Mouse (Mus musculus): ENCODE measurements around the gene Hyou1. TPM values are rescaled to one million over a fixed set of nuclear protein-coding genes. Genes with fewer than 3 reads are reported as not detected.
"Not testable (repeated sequence)": the region's sequence is repeated elsewhere in the genome, so short reads cannot be mapped to it uniquely, and the experiment has no call there.

The Hyou1 gene
- total RNA-seq, 2 experiments from 2014 or later, result 49.2 to 51.3 TPM

- no peak for DNase-seq (ENCODE audit: low spot score in 2 of 2)
Measured at GRCm38 (mm10) chr9:44401081-44401480, 21.8 kb downstream of the Hyou1 start.

DNA sequence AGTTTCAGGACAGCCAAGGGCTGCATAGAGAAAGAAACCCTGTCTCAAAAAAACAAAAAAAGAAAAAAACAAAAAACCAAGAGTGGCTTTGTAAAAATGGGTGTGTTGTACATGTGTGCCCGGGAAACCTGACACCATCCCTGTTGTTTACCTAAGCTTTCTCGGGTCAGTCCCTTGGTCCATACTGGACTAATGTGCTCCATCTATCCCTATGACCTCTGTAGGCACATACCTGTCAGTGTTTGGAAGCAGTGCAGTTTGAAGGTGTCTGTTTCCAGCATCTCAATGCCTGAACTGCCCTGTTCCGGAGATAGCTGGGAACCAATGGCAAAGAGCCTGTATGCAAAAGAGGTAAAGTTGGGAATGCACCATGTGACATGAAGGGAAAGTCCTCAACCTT lies 25.7 kb downstream of the Hyou1 start:
- no peak for DNase-seq (ENCODE audit: low spot score in 2 of 2)

- DNase-seq (ENCODE audit: low spot score in 2 of 2), result peak; percentile 82 to 93
Measured at GRCm38 (mm10) chr9:44406906-44407751, 27.8 kb downstream of the Hyou1 start, which contains the start of the genes Rps25 and Trappc4. TSS of gene Rps25 (plus strand) at chr9:44407139. TSS of gene Trappc4 (minus strand) at chr9:44407600.

DNA sequence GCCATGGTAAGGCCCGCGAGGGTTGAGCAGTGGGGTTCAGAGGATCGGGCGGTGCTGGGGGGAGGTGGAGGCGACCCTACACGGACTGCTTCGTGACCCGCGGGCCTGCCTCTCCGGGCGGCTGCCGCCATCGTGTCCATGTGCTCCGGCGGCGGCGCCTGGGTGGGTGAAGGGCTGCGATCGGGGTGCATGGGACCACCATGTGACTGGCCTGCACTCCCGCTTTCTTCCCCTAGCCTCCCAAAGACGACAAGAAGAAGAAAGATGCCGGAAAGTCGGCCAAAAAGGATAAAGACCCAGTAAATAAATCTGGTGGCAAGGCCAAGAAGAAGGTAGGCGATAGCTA lies 28.4 kb downstream of the Hyou1 start:
- no peak for DNase-seq (ENCODE audit: low spot score in 2 of 2)

- not testable (repeated sequence) for DNase-seq (ENCODE audit: low spot score in 2 of 2)
Measured at GRCm38 (mm10) chr9:44408693-44409092, 29.4 kb downstream of the Hyou1 start.

- no peak for DNase-seq (ENCODE audit: low spot score in 2 of 2)
Measured at GRCm38 (mm10) chr9:44410647-44411336, 31.5 kb downstream of the Hyou1 start.

GRCm38 (mm10) chr9:44411601-44412130 lies 32.4 kb downstream of the Hyou1 start:
- no peak for DNase-seq (ENCODE audit: low spot score in 2 of 2)

- DNase-seq (ENCODE audit: low spot score in 2 of 2), result no peak
Measured at GRCm38 (mm10) chr9:44412306-44412705, 33.0 kb downstream of the Hyou1 start.

DNA sequence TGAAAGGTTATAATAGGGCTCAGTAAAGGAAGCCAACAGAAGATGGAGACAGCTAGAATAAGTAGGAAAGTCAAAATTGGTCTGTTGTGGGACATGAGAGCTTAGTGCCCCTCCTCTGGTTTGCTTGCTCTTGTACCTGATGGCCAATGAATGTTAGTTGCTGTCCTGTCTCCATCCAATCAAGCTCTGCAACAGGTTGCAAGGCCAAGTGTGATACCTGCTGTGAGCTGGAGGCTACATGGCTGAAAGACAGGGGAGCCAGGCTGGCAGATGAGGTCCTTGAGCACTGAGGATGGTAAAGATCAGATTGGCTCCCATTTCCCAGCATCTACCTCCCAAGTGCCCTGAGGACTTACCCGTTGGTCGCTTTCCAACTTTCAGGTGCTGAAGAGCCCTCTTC lies 33.5 kb downstream of the Hyou1 start:
- no peak for DNase-seq (ENCODE audit: low spot score in 2 of 2)

GRCm38 (mm10) chr9:44417156-44417891 lies 38.0 kb downstream of the Hyou1 start:
- no peak for DNase-seq (ENCODE audit: low spot score in 2 of 2)

DNA sequence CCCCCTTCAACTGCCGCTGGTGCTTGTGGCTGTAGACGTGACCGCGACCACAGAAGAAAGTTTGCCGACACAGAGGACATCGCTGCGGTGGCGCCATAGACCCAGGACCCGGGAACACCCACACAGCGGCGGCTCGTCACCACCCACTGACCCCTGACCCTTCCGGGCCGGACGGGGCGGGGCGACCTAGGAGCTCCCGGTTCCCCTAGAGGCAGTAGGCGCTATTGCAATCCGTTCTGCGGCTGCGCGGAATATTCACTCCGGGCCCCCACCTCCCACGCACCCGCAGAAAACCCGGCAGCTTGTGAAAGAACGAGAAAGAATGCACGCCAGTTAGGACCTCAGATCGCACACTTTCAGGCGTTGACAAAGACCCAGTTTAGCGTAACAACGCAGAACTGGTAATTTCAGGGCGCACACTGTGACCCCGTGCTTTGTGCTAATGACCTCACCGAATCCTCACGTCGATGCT lies 38.6 kb downstream of the Hyou1 start:
- peak; percentile 95 to 96 for DNase-seq (ENCODE audit: low spot score in 2 of 2)

GRCm38 (mm10) chr9:44418519-44419385 lies 39.5 kb downstream of the Hyou1 start, which contains the start of gene Ccdc84:
TSS of gene Ccdc84 (minus strand) at chr9:44418569.
- DNase-seq (ENCODE audit: low spot score in 2 of 2), result no peak

DNA sequence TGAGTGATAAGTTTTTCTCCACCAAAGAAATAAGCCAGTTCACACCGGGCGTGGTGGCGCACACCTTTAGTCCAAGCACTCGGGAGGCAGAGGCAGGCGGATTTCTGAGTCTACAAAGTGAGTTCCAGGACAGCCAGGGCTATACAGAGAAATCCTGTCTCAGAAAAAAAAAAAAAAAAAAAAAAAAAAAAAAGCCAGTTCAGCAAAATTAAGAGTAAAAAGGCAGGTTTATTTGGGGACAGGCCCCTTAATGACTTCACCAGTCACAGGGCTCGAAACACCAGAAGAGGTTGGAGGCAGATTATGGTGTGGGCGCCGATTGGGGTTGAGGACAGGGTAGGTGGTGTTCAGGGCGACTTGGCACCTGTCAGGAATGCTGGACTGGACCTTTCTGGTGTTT lies 40.4 kb downstream of the Hyou1 start:
- DNase-seq (ENCODE audit: low spot score in 2 of 2), result not testable (repeated sequence)

DNA sequence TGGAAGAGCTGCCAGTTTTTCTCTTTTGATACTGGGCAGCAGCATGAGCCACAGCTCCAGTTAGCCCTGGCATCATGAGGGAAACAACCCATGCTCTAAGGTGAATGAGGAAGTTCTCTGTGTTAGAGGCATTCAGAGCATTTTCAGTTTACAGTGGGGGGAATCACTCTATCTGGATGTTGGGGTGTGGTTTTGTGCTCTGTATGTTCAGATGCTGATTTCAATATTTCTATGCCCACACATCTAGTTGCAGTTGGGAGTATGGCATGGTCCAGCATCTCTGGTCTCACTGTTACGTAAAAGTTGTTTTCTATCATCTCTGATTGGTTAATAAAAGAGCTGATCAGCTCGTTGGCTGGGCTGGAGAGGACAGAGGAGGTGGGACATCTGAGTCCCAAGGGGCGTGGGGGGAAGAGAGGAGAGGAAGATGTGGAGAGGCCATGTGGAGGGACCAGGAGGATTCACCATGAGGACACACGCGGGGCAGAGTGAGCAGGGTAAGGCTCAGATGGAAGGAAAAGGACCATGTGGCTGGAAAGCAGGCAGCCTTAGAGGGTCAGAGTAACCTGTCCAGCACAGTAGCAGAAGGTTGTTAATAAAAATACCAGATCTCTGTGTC lies 41.1 kb downstream of the Hyou1 start:
- no peak for DNase-seq (ENCODE audit: low spot score in 2 of 2)

DNA sequence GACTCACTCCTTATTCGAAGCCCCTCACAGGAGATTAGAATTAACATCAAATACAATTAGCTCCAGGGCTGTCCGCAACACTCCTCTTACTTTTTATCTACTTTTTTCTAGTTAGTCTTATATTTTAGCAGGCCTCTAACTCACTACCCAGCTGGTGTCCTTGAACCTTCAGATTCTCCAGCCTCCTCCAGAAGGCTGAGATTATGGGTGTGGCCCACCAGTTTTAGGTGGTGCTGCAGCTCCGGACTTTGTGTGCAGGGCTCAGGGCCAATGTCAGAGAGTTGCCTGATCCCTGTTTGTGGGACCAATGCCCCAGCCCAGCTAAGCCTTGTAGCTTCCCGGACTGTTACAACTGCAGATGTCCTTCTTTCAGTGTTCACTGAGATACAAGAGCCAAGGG lies 44.3 kb downstream of the Hyou1 start:
- DNase-seq (ENCODE audit: low spot score in 2 of 2), result no peak

GRCm38 (mm10) chr9:44432577-44433185 lies 53.4 kb downstream of the Hyou1 start:
- DNase-seq (ENCODE audit: low spot score in 2 of 2), result no peak

GRCm38 (mm10) chr9:44435747-44436146 lies 56.5 kb downstream of the Hyou1 start:
- no peak for DNase-seq (ENCODE audit: low spot score in 2 of 2)

GRCm38 (mm10) chr9:44440961-44441360 lies 61.7 kb downstream of the Hyou1 start, which contains the start of gene Foxr1:
TSS of gene Foxr1 (minus strand) at chr9:44441136.
- DNase-seq (ENCODE audit: low spot score in 2 of 2), result no peak
